Mouse (Mus musculus) ES-E14 (cell line): Measurements from ENCODE around the gene Nup107.

ENCODE experiments used
- HCFC1 ChIP-seq: IDR thresholded peaks from 2 replicates; pipeline ENCODE4 v1.6.1; 2012; ENCODE audit warnings: low read length, inconsistent platforms, borderline replicate concordance; ENCODE audit not compliant: insufficient read depth
- MAFK ChIP-seq: IDR thresholded peaks from 2 replicates; pipeline ENCODE4 v1.6.1; 2014; ENCODE audit warnings: mild to moderate bottlenecking, low read depth, low read length, inconsistent platforms; ENCODE audit not compliant: insufficient read depth

DNA sequence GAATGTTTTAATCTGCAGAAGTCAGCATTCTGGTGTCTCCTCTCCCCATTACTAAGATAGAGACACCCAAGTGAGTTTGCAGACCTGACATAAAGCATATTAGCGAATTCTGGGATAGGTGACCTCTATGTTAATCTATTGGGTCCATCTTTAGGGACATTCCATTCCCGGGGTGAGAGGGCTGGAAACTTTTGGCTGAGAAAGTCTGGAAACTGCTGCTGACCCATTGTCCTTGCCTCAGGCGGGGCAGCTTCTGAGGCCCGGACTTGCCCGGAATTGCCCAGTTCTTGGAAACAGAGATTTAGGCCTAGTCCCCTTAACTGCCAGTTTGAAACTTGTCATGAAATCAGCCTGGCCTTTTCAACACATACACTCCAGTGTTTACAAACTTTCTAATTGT is 81.1 kb downstream of the Nup107 start:
- TF ChIP-seq MAFK: no peak
- TF ChIP-seq HCFC1: no peak
